ENCODE assay signal across 12 mouse cellular contexts in genomic region chr6:99251924-99252323, GRCm38 (mm10).
DNase-seq lines count a peak whose midpoint lies in the region; ATAC-seq and TF ChIP-seq lines count a peak whose summit lies in the region.
"Had no signal": no experiment of that assay in that cellular context is flagged by ENCODE, and none has a peak within 500 bp of the region (broad histone marks: within the 10 kb centered on the region; RNA-seq: fewer than 3 reads in every experiment).

No protein-coding gene starts in this region.

- H3K4me3 ChIP-seq in hindbrain, postnatal 0 days (ENCODE audit: low read length), result no peak overlapping the region
- no peak overlapping the region for H3K4me3 ChIP-seq in hindbrain, embryonic 13.5 days
- no peak overlapping the region for H3K4me3 ChIP-seq in thymus, adult 2 months (ENCODE audit: control insufficient read depth, insufficient read depth, low read length)
- H3K4me3 ChIP-seq in stomach, postnatal 0 days (ENCODE audit: low read depth, low read length), result no peak overlapping the region
- H3K4me3 ChIP-seq: kidney, embryonic 15.5 days; neural tube, embryonic 13.5 days had no signal

- no peak overlapping the region for H3K27ac ChIP-seq in hindbrain, postnatal 0 days
- H3K27ac ChIP-seq in hindbrain, embryonic 13.5 days, result no peak overlapping the region
- H3K27ac ChIP-seq in thymus, adult 2 months (ENCODE audit: control insufficient read depth, insufficient read depth, low read length), result no peak overlapping the region
- H3K27ac ChIP-seq in stomach, postnatal 0 days (replicated peaks), result no peak overlapping the region
- H3K27ac ChIP-seq: kidney, embryonic 15.5 days; neural tube, embryonic 13.5 days had no signal

- TF ChIP-seq CTCF in hindbrain, postnatal 0 days (IDR thresholded peaks at IDR 0.05; ENCODE audit: low read depth), result peak; percentile 39
- no peak for TF ChIP-seq CTCF in thymus, adult 2 months (IDR thresholded peaks at IDR 0.05; ENCODE audit: borderline replicate concordance, control insufficient read depth, extremely low read depth, insufficient read depth, low read length, poor library complexity)
- TF ChIP-seq CTCF in brain, embryonic 14.5 days (IDR thresholded peaks at IDR 0.05; ENCODE audit: borderline replicate concordance, extremely low read depth, insufficient read depth, insufficient read length), result peak; percentile 7; the same call in 1 of the 2 replicates
- peak; percentile 62 for TF ChIP-seq CTCF in stomach, postnatal 0 days (IDR thresholded peaks at IDR 0.05; ENCODE audit: low read depth)

- no peaks in the 10 kb centered on the region for H3K9me3 ChIP-seq in hindbrain, postnatal 0 days (ENCODE audit: low read length)
- H3K9me3 ChIP-seq in hindbrain, embryonic 13.5 days, result no peaks in the 10 kb centered on the region
- no peaks in the 10 kb centered on the region for H3K9me3 ChIP-seq in stomach, postnatal 0 days (ENCODE audit: control insufficient read depth, low read length)
- H3K9me3 ChIP-seq: kidney, embryonic 15.5 days; neural tube, embryonic 13.5 days had no signal

- no peaks in the 10 kb centered on the region for H3K36me3 ChIP-seq in hindbrain, postnatal 0 days (ENCODE audit: insufficient read depth, low read length)
- H3K36me3 ChIP-seq in hindbrain, embryonic 13.5 days, result no peaks in the 10 kb centered on the region
- no peaks in the 10 kb centered on the region for H3K36me3 ChIP-seq in thymus, adult 2 months (ENCODE audit: control insufficient read depth, insufficient read depth, low read length)
- H3K36me3 ChIP-seq in stomach, postnatal 0 days (ENCODE audit: control insufficient read depth, insufficient read depth, low read length), result no peaks in the 10 kb centered on the region
- H3K36me3 ChIP-seq: neural tube, embryonic 13.5 days had no signal

- no peaks in the 10 kb centered on the region for H3K4me1 ChIP-seq in hindbrain, postnatal 0 days (ENCODE audit: insufficient read depth, low read length)
- no peaks in the 10 kb centered on the region for H3K4me1 ChIP-seq in hindbrain, embryonic 13.5 days (replicated peaks)
- H3K4me1 ChIP-seq in thymus, adult 2 months (replicated peaks; ENCODE audit: control insufficient read depth, insufficient read depth, low read length), result peaks cover 7% of the 10 kb centered on the region; the same call in 1 of the 2 replicates
- H3K4me1 ChIP-seq in stomach, postnatal 0 days (replicated peaks; ENCODE audit: control insufficient read depth, insufficient read depth), result no peaks in the 10 kb centered on the region
- H3K4me1 ChIP-seq: kidney, embryonic 15.5 days; neural tube, embryonic 13.5 days had no signal

- no peak for DNase-seq in hindbrain, postnatal 0 days (ENCODE audit: low spot score)
- peak; percentile 22 for DNase-seq in thymus, adult 2 months
- DNase-seq in thymus, postnatal 0 days (ENCODE audit: low spot score), result no peak
- no peak for DNase-seq in brain, embryonic 14.5 days (ENCODE audit: low read depth)
- DNase-seq in stomach, postnatal 0 days (ENCODE audit: low spot score), result no peak
- no peak for DNase-seq in cerebellum, adult 11 months
- DNase-seq: liver had no signal

- no peak for TF ChIP-seq POLR2A in thymus, adult 2 months (IDR thresholded peaks at IDR 0.05; ENCODE audit: control insufficient read depth, extremely low read depth, insufficient read depth, low read length, poor library complexity)
- TF ChIP-seq POLR2A in brain, embryonic 14.5 days (IDR thresholded peaks at IDR 0.05; ENCODE audit: borderline replicate concordance, extremely low read depth, insufficient read depth, insufficient read length, poor library complexity, severe bottlenecking), result no peak

- TF ChIP-seq EP300 in stomach, postnatal 0 days (optimal IDR thresholded peaks at IDR 0.05), result no peak

- H3K27me3 ChIP-seq in hindbrain, postnatal 0 days (ENCODE audit: insufficient read depth, low read length), result no peaks in the 10 kb centered on the region
- H3K27me3 ChIP-seq in hindbrain, embryonic 13.5 days, result no peaks in the 10 kb centered on the region
- H3K27me3 ChIP-seq in thymus, adult 2 months (ENCODE audit: control insufficient read depth, insufficient read depth, low read length), result no peaks in the 10 kb centered on the region
- no peaks in the 10 kb centered on the region for H3K27me3 ChIP-seq in stomach, postnatal 0 days (ENCODE audit: control insufficient read depth, insufficient read depth, low read length)
- H3K27me3 ChIP-seq: kidney, embryonic 15.5 days; neural tube, embryonic 13.5 days had no signal

- H3K9ac ChIP-seq in hindbrain, postnatal 0 days (replicated peaks; ENCODE audit: low read length), result no peak overlapping the region
- no peak overlapping the region for H3K9ac ChIP-seq in hindbrain, embryonic 13.5 days
- H3K9ac ChIP-seq in stomach, postnatal 0 days (ENCODE audit: low read length), result no peak overlapping the region
- H3K9ac ChIP-seq: kidney, embryonic 15.5 days; neural tube, embryonic 13.5 days had no signal

- H3K4me2 ChIP-seq in hindbrain, postnatal 0 days (ENCODE audit: low read depth, low read length), result no peak overlapping the region
- H3K4me2 ChIP-seq in hindbrain, embryonic 13.5 days, result no peak overlapping the region
- no peak overlapping the region for H3K4me2 ChIP-seq in stomach, postnatal 0 days (replicated peaks; ENCODE audit: low read depth)
- H3K4me2 ChIP-seq: kidney, embryonic 15.5 days; midbrain, embryonic 11.5 days; neural tube, embryonic 13.5 days had no signal

- 96% methylated on average over 4 of the region's 4 CpGs for WGBS in hindbrain, postnatal 0 days
- WGBS in hindbrain, embryonic 13.5 days, result 89% methylated on average over 4 of the region's 4 CpGs
- WGBS in thymus, adult 2 months, result 72% methylated on average over 4 of the region's 4 CpGs
- whole genome bisulfite sequencing in stomach, postnatal 0 days, result 85% methylated on average over 4 of the region's 4 CpGs

- ATAC-seq in hindbrain, postnatal 0 days, result no peak
- no peak for ATAC-seq in hindbrain, embryonic 13.5 days (ENCODE audit: low FRiP score)
- ATAC-seq in stomach, postnatal 0 days (ENCODE audit: low FRiP score, low TSS enrichment), result no peak
- ATAC-seq: forebrain, embryonic 14.5 days had no signal
